Mouse (Mus musculus): ENCODE measurements around the gene Acer3.

The Acer3 gene

GRCm38 (mm10) chr7:98178560-98179231 is 142.3 kb downstream of the Acer3 start:
- no peak for DNase-seq (ENCODE audit: low spot score in 2 of 2)

- peak; percentile 53 to 58 for DNase-seq (ENCODE audit: low spot score in 2 of 2)
These were observed 143.0 kb downstream of the Acer3 start, which contains the start of gene Capn5 for GRCm38 (mm10) chr7:98177929-98178559. Gene Capn5, minus strand, starts transcription at chr7:98178274.

GRCm38 (mm10) chr7:98177566-98177928 is 143.5 kb downstream of the Acer3 start:
- DNase-seq (ENCODE audit: low spot score in 2 of 2) = no peak

- no peak for DNase-seq (ENCODE audit: low spot score in 2 of 2)
These were observed 143.9 kb downstream of the Acer3 start for GRCm38 (mm10) chr7:98177071-98177485.

- no peak for DNase-seq (ENCODE audit: low spot score in 2 of 2)
These were observed 144.5 kb downstream of the Acer3 start for GRCm38 (mm10) chr7:98176322-98177070.

GRCm38 (mm10) chr7:98174883-98175755 is 145.9 kb downstream of the Acer3 start:
- peak; percentile 50 to 53 for DNase-seq (ENCODE audit: low spot score in 2 of 2)

GRCm38 (mm10) chr7:98173408-98173807 is 147.6 kb downstream of the Acer3 start:
- no peak for DNase-seq (ENCODE audit: low spot score in 2 of 2)

DNA sequence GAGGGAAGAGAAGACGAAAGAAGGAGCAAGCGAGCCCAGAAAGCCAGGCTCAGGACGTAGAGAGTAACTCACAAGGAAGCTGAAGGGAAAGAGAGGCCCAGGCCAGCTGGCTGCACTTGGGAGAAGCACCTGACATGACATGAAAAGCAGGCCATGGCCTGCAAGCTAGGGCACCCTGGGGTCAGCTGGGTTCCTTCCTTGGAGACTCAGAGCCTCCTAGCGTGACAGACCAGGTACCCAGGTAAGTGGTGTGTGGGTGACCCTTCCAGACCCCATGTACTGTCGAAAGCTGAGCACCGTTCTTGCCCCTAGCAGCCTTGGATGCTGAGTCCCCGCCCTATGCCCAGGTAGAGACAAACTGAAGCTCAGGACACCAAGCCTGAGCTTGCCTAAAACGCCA is 148.3 kb downstream of the Acer3 start:
- no peak for DNase-seq (ENCODE audit: low spot score in 2 of 2)

DNA sequence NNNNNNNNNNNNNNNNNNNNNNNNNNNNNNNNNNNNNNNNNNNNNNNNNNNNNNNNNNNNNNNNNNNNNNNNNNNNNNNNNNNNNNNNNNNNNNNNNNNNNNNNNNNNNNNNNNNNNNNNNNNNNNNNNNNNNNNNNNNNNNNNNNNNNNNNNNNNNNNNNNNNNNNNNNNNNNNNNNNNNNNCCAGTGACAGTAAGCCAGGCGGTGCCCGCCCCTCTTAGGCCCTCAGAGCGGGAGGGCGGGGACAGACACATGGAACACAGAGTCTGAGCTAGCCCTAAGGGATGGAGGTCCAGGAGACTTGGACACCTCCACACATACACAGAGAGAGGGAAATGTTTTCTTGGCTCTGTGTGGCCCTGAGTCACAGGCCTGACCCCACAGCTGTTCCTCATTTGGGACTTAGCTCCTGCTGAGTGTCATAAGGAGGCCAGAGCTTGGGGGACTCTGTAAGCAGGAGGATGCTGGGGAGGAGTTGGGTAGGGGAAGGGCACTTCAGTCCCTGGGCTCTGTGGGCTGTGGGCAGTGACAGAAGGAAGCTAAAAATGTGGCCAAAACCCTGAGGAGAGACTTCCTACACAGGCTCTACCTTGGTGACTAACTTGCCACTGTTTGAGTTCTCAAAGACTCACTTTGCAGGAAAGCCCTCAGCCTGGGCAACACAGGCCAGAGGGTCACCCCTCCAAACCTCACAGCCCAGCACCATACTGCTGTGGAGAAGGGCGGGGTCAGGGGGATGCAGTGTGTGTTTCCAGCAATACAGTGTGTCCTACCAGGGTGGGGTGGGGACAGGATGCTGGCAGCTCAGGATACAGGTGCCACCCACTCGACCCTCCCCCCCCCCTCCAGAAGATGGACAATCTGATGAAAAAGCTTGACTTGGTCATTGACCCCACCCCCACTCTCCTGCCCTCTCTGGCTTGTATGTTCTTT is 149.6 kb downstream of the Acer3 start:
- peak; percentile 50 to 58 for DNase-seq (ENCODE audit: low spot score in 2 of 2)

GRCm38 (mm10) chr7:98164999-98165528 is 155.9 kb downstream of the Acer3 start:
- DNase-seq (ENCODE audit: low spot score in 2 of 2) = peak in 1 of 2 experiments; percentile 45

DNA sequence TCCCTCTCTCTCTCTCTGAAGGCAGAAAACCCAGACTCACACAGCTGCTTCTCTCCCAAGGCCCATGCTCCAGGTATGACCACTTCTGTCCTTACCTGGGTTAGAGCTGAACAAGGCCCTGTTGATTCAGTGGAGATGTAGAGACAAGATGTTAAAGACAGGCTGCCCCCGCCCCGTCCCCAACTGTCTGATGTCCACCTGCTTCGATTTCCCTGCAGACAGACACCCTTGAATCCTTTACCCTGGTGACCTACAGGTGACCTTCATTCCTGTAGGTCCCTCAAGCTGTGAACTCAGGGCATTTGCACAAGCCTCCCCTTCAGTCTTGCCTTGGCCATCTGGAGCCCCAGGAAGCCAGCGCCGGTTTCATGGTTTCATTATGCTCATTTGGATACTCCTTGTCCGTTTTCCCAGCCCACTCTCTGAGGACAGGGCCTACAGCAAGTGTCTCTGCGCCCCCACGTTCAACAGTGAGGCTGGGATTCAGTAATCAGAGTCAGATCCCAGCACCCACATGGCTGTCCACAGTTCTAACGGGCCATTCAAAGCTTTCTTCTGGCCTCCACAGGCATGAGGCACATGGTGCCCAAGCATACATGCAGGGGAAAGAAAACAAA is 156.5 kb downstream of the Acer3 start:
- DNase-seq (ENCODE audit: low spot score in 2 of 2) = no peak

GRCm38 (mm10) chr7:98163700-98164099 is 157.3 kb downstream of the Acer3 start:
- DNase-seq (ENCODE audit: low spot score in 2 of 2) = no peak

DNA sequence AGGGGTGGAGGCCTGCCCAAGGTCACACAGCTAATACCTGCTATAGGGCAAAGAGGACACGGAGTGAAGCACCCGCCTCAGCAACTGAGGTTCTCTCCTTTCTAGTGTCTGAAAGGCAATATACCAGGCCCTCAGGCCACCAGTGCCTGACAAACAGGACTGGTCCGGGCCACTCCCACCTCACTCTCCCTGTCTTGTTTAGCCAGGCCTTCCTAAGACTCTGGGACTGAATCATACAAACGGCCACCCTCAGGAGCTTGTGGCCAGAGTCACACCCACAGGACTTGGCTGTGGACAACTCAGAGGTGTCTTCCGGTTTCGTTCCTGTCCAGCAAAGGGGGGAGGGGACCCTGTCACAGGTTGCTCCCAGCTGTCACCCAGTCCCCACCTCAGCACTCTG is 158.8 kb downstream of the Acer3 start:
- DNase-seq (ENCODE audit: low spot score in 2 of 2) = no peak

DNA sequence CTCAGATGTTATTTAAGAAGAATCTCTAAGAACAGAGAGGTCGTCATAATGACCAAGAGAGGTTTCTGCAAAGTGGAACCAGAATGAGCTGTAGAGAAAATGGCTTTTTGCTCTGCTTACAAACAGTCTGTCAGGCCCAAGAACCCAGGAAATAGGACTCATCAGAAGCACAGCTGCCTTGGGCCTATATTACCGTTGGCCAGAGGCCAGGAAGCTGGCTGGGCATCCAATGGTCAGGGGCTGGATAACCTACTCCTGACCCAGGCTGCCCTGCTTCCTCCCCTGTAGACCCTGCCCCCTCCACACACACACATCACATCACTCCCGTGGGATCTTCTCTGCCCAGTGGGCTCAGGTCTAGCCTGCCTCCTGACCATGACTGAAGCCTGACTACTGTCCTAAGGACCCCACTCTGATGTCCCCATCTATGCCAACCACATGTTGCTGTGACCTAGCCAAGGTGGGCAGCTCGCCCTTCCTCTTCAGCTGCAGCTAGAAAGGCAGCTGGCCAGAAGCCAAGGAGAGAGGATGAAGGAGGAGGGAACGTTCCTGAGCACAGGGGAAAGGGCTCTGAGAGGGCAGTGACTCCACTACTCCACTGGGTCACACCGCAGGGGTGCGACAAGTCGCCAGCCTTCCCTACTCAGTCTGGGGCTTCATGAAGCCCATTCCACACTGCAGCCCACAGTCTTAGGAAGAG is 160.8 kb downstream of the Acer3 start:
- DNase-seq (ENCODE audit: low spot score in 2 of 2) = no peak

DNA sequence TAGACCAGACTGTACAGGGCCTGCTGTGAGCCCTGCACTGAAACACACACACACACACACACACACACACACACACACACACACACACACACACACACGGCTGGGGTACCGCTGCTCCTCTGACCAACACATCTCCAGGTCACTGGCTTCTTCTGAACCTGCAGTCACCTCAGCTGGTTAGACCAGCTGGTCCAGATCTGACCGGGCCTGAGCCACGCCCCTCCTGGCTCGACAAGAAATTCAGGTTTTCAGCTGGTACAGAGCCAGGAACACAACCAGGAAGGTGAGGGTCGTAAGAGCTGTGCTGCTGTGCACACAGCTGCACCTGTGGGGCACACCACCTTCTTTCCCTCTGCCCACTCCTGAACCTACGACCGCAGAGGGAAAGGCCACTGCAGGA is 162.5 kb downstream of the Acer3 start:
- DNase-seq (ENCODE audit: low spot score in 2 of 2) = no peak

DNA sequence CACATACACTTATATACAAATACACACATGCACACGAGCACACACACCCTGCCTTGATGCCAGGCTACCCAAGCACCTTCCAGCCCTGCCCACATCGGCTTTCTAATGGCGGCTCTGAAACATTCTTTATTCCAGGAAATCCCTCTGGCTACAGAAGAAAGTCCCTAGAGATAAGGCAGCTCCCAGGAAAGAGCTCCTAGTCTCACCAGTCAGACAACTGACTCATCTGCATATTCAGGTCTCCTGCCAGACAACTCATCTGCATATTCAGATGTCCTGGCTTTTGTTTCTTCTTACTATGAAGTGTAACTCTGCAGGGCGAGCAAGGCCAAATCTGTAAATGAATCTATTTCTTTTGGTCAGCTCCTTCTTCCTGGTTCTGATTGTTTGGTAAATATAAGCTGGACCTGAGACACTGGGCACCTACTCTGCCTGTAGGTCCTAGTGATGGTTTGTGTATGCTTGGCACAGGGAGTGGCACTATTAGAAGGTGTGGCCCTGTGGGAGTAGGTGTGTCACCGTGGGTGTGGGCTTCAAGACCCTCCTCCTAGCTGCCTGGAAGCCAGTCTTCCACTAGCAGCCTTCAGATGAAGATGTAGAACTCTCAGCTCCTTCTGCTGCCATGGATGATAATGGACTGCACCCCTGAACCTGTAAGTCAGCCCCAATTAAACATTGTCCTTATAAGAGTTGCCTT is 163.2 kb downstream of the Acer3 start:
- DNase-seq (ENCODE audit: low spot score in 2 of 2) = no peak

All from spleen, postnatal 14 days (tissue).